Mouse (Mus musculus): ENCODE measurements around the gene Ccdc171.

GRCm38 (mm10) chr4:83659411-83659810 is 134.1 kb downstream of the Ccdc171 start:
- TF ChIP-seq HCFC1 (IDR thresholded peaks at IDR 0.05; ENCODE audit: borderline replicate concordance, insufficient read depth, low read length) (no peak), ZNF384 (IDR thresholded peaks at IDR 0.05; ENCODE audit: low read depth, low read length) (no peak), MAFK (IDR thresholded peaks at IDR 0.05; ENCODE audit: insufficient read depth, low read depth, low read length) (no peak), CHD2 (IDR thresholded peaks at IDR 0.05; ENCODE audit: low read depth, low read length) (no peak), ZC3H11A (IDR thresholded peaks at IDR 0.05; ENCODE audit: borderline replicate concordance, low read depth, low read length) (no peak)
